Mouse (Mus musculus) C2C12 (cell line): ENCODE measurements around the gene Shank3. TPM values are rescaled to one million over a fixed set of nuclear protein-coding genes. Genes with fewer than 3 reads are reported as not detected.

Experiments used
- H3K27me3 ChIP-seq: one replicate; pipeline ENCODE4 v1.6.1; 2011; ENCODE audit not compliant: control insufficient read depth, insufficient read depth, insufficient read length
- H3K36me3 ChIP-seq: one replicate; pipeline ENCODE4 v1.6.1; 2011; ENCODE audit not compliant: control insufficient read depth, insufficient read depth
- H3K4me3 ChIP-seq: one replicate; pipeline ENCODE4 v1.5.1; 2011; ENCODE audit warnings: mild to moderate bottlenecking, control low read depth; ENCODE audit not compliant: poor library complexity, insufficient read depth, severe bottlenecking
- H3K79me2 ChIP-seq: one replicate; pipeline ENCODE4 v1.6.1; 2011; ENCODE audit not compliant: control insufficient read depth, insufficient read depth
- H3K79me3 ChIP-seq: one replicate; pipeline ENCODE4 v1.6.1; 2011; ENCODE audit warnings: low read depth, control low read depth
- H3ac ChIP-seq: one replicate; pipeline ENCODE3; 2011; ENCODE audit warnings: low read depth; ENCODE audit not compliant: control insufficient read depth, insufficient read length
- CEBPB ChIP-seq: IDR thresholded peaks from one replicate; pipeline ENCODE4 v1.6.1; 2011; ENCODE audit warnings: low read depth, mild to moderate bottlenecking, control low read depth, moderate library complexity
- CTCF ChIP-seq: IDR thresholded peaks from one replicate; pipeline ENCODE4 v1.5.1; 2011; ENCODE audit not compliant: control insufficient read depth, insufficient read depth, insufficient read length
- FOSL1 ChIP-seq: IDR thresholded peaks from one replicate; pipeline ENCODE4 v1.8.0; 2011; ENCODE audit warnings: mild to moderate bottlenecking, low read length; ENCODE audit not compliant: poor library complexity, insufficient read depth, severe bottlenecking
- MAX ChIP-seq: IDR thresholded peaks from one replicate; pipeline ENCODE4 v1.6.1; 2011; ENCODE audit warnings: mild to moderate bottlenecking, control low read depth
- MYOD1 ChIP-seq: IDR thresholded peaks from one replicate; pipeline ENCODE4 v1.6.1; 2011; ENCODE audit warnings: low read depth; ENCODE audit not compliant: control insufficient read depth, insufficient read length
- MYOG ChIP-seq: IDR thresholded peaks from one replicate; pipeline ENCODE4 v1.6.1; 2011; ENCODE audit not compliant: control insufficient read depth, insufficient read length; ENCODE audit errors: extremely low read depth
- USF1 ChIP-seq: IDR thresholded peaks from one replicate; pipeline ENCODE4 v1.6.1; 2011; ENCODE audit warnings: low read depth, mild to moderate bottlenecking, control low read depth, moderate library complexity
- polyA plus RNA-seq: library from polyadenylated mRNA; unstranded; fragments of >200 nt; fragmentation: generic; extraction: Trizol; gene quantifications from one replicate; pipeline ENCODE4 v1.2.1, GENCODE M21; 2012; ENCODE audit warnings: missing spikeins

Gene Shank3
- polyA plus RNA-seq, 1 experiment: 4.0 TPM

- no peak overlapping the region for H3K4me3 ChIP-seq
- H3K27me3 ChIP-seq: peaks cover 40% of the 10 kb centered on the region
- H3K79me2 ChIP-seq: no peaks in the 10 kb centered on the region
- TF ChIP-seq FOSL1: no peak
- TF ChIP-seq MYOG: no peak
- TF ChIP-seq CEBPB: no peak
- TF ChIP-seq MYOD1: no peak
- no peak for TF ChIP-seq MAX
- TF ChIP-seq CTCF: no peak
- TF ChIP-seq USF1: no peak
- H3K79me3 ChIP-seq: no peaks in the 10 kb centered on the region
- H3K36me3 ChIP-seq: no peaks in the 10 kb centered on the region
- H3ac ChIP-seq: no peak overlapping the region
Measured at GRCm38 (mm10) chr15:89532026-89532923, 32.9 kb downstream of the Shank3 start.

- peaks cover 45% of the 10 kb centered on the region for H3K27me3 ChIP-seq
- H3K79me3 ChIP-seq: no peaks in the 10 kb centered on the region
- TF ChIP-seq FOSL1: no peak
- no peak for TF ChIP-seq MYOG
- no peak for TF ChIP-seq CEBPB
- TF ChIP-seq CTCF: no peak
- no peak for TF ChIP-seq USF1
- no peak for TF ChIP-seq MYOD1
- no peak for TF ChIP-seq MAX
- H3K4me3 ChIP-seq: no peak overlapping the region
- no peaks in the 10 kb centered on the region for H3K79me2 ChIP-seq
- no peak overlapping the region for H3ac ChIP-seq
- no peaks in the 10 kb centered on the region for H3K36me3 ChIP-seq
Measured at GRCm38 (mm10) chr15:89532924-89533842, 33.8 kb downstream of the Shank3 start.

DNA sequence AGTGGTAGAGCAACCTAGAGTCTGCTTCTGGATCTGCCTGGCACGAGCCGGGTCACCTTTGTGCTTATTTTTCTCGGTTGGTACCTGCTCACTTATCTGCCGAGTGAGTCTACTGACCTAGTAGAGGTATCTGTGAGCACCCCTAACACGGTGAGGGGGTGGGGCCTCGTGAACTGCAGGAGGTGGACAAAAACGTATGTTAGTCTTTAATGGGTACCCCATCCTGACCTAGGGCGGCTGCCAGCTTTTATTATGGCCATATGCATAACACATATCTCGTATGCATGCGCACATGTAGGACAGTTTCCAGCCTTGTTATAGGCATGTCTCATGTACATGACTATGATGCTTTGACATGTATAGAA lies 34.4 kb downstream of the Shank3 start:
- H3K27me3 ChIP-seq: peaks cover 49% of the 10 kb centered on the region
- H3ac ChIP-seq: no peak overlapping the region
- H3K79me2 ChIP-seq: no peaks in the 10 kb centered on the region
- no peaks in the 10 kb centered on the region for H3K79me3 ChIP-seq
- H3K4me3 ChIP-seq: no peak overlapping the region
- H3K36me3 ChIP-seq: no peaks in the 10 kb centered on the region
- no peak for TF ChIP-seq USF1
- no peak for TF ChIP-seq CTCF
- no peak for TF ChIP-seq CEBPB
- no peak for TF ChIP-seq MAX
- no peak for TF ChIP-seq FOSL1
- no peak for TF ChIP-seq MYOD1
- no peak for TF ChIP-seq MYOG

- TF ChIP-seq CEBPB: no peak
- no peak for TF ChIP-seq FOSL1
- TF ChIP-seq MYOG: no peak
- no peak overlapping the region for H3K4me3 ChIP-seq
- H3K36me3 ChIP-seq: no peaks in the 10 kb centered on the region
Measured at GRCm38 (mm10) chr15:89544171-89544570, 44.7 kb downstream of the Shank3 start.

GRCm38 (mm10) chr15:89547321-89547720 lies 47.9 kb downstream of the Shank3 start:
- Histone ChIP-seq H3K79me3 (no peaks in the 10 kb centered on the region), H3K79me2 (no peaks in the 10 kb centered on the region), H3K27me3 (peaks cover 26% of the 10 kb centered on the region), H3K4me3 (no peak overlapping the region), H3K36me3 (no peaks in the 10 kb centered on the region), H3ac (no peak overlapping the region)
- TF ChIP-seq MYOG (no peak), CEBPB (no peak), USF1 (no peak), CTCF (no peak), MYOD1 (no peak), MAX (no peak), FOSL1 (no peak)

More at GRCm38 (mm10) chr15:89544171-89544570, 44.7 kb downstream of the Shank3 start:
- Histone ChIP-seq H3ac (no peak overlapping the region), H3K27me3 (peaks cover 26% of the 10 kb centered on the region), H3K79me3 (no peaks in the 10 kb centered on the region), H3K79me2 (no peaks in the 10 kb centered on the region)
